Comparison of ENCODE assay signal across 19 mouse cellular contexts in the genomic region with DNA sequence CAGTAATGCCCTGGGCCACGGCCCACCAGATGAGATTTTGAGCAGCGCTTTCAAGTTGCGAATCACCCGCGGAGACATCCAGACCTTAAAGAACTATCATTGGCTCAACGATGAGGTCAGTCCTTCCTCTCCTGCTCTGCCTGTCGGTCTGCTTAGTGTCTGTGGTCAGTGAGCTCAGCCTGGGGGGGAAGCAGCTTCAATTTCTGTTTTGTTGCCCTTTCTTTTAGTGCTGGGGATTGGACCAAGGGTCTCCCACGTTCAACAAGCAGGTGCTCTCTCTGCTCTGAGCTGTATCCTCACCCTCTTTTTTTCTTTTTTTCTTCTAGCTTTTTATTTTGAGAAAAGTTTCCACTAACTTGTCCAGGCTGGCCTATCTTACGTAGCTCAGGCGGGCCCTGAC. TPM values are rescaled to one million over a fixed set of nuclear protein-coding genes. Genes with fewer than 3 reads are reported as not detected.
"Had no signal": no experiment of that assay in that cellular context is flagged by ENCODE, and none has a peak within 500 bp of the region (broad histone marks: within the 10 kb centered on the region; RNA-seq: fewer than 3 reads in every experiment).

No protein-coding gene starts in this region.

- H3K4me3 ChIP-seq: midbrain, embryonic 10.5 days; myocyte; neural tube, embryonic 13.5 days; neural tube, embryonic 15.5 days had no signal

- H3K9ac ChIP-seq: lung, embryonic 14.5 days; neural tube, embryonic 13.5 days; neural tube, embryonic 15.5 days had no signal

- H3K4me2 ChIP-seq: lung, embryonic 14.5 days; neural tube, embryonic 13.5 days; neural tube, embryonic 15.5 days had no signal

- ATAC-seq: midbrain, embryonic 16.5 days had no signal

- H3K27me3 ChIP-seq: neural tube, embryonic 13.5 days; neural tube, embryonic 15.5 days had no signal

- DNase-seq: lung, adult 18-20 months; lung, embryonic 14.5 days; lung, postnatal 10 days; lung, postnatal 4 days; midbrain, embryonic 14.5 days; retina, postnatal 1 day; right cerebral cortex, adult 18-20 months; right cerebral cortex, postnatal 25 days; right cerebral cortex, postnatal 4 days; spleen, adult 18-20 months; thymus, adult 2 months; thymus, postnatal 25 days; thymus, postnatal 4 days had no signal

- H3K9me3 ChIP-seq: midbrain, embryonic 10.5 days; neural tube, embryonic 13.5 days; neural tube, embryonic 15.5 days had no signal

- H3K27ac ChIP-seq: midbrain, embryonic 10.5 days; neural tube, embryonic 13.5 days; neural tube, embryonic 15.5 days had no signal

- H3K4me1 ChIP-seq: midbrain, embryonic 10.5 days; neural tube, embryonic 13.5 days; neural tube, embryonic 15.5 days had no signal

RNA-seq across cellular contexts. Expression of a gene that starts 43.1 kb away (rescaled TPM):
- total RNA-seq: megakaryocyte-erythroid progenitor cell, adult 5-6 weeks had no signal
